8 mouse cellular contexts compared by ENCODE assay signal in the genomic region with DNA sequence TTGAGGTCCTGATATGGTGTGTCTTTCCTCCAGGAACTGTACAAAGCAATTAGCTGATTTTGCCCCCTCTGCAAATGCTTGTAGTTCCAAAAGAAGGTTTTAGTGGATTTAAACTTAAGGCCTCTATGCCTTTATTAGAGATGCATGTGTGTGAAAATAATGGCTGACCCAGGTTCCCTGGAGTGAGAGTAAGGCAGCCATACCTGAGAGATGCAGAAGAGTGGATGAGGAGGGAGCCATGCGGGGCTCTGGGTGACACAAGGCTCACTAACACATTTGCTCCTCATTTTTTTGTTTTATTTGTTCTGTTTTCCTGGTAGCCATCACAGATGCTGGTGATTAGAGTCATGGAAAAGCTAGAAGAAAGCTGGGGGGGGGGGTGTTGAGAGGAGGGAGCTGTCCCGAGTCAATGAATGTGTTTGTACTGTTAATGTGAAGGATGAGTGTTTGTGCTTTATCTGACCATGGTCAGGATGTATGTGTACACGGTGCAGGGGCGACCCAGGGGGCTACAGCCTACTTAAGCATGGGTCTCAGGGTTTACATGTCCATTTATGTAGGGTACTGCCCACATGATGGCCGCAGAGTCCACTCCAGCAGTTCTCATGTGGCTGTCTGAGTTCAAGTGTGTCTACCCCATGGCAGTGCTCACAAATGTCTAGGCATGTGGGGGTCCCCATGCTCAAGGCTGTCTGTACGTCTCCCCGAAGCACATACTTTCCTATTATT. TPM values are rescaled to one million over a fixed set of nuclear protein-coding genes. Genes with fewer than 3 reads are reported as not detected.
A peak's percentile ranks its signal among the peaks of the same experiment; 100 is the strongest.
DNase-seq lines count a peak whose midpoint lies in the region; ATAC-seq and TF ChIP-seq lines count a peak whose summit lies in the region.

No protein-coding gene starts in this region.

- H3K36me3 ChIP-seq in forebrain, embryonic 14.5 days (ENCODE audit: control insufficient read depth, insufficient read depth, low read length) = peaks cover 13% of the 10 kb centered on the region
- peaks cover 13% of the 10 kb centered on the region for H3K36me3 ChIP-seq in limb, embryonic 12.5 days
- peaks cover 10% of the 10 kb centered on the region for H3K36me3 ChIP-seq in neural tube, embryonic 15.5 days

- no peak for TF ChIP-seq CTCF in left cerebral cortex, adult 2 months (IDR thresholded peaks at IDR 0.05)

- WGBS in forebrain, embryonic 14.5 days = 30% methylated on average over 7 of the region's 7 CpGs
- WGBS in limb, embryonic 12.5 days = 25% methylated on average over 7 of the region's 7 CpGs
- 35% methylated on average over 7 of the region's 7 CpGs for WGBS in neural tube, embryonic 15.5 days

- H3K9ac ChIP-seq in forebrain, embryonic 14.5 days (ENCODE audit: low read length) = peak overlapping the region; percentile 63
- H3K9ac ChIP-seq in limb, embryonic 12.5 days (replicated peaks) = no peak overlapping the region; the same call in 1 of the 2 replicates
- H3K9ac ChIP-seq in neural tube, embryonic 15.5 days (replicated peaks) = peak overlapping the region; percentile 54

- H3K4me1 ChIP-seq in forebrain, embryonic 14.5 days (ENCODE audit: control insufficient read depth, insufficient read depth, low read length) = peaks cover 57% of the 10 kb centered on the region
- peaks cover 73% of the 10 kb centered on the region for H3K4me1 ChIP-seq in limb, embryonic 12.5 days (replicated peaks)
- H3K4me1 ChIP-seq in neural tube, embryonic 15.5 days = peaks cover 77% of the 10 kb centered on the region

- no peaks in the 10 kb centered on the region for H3K9me3 ChIP-seq in forebrain, embryonic 14.5 days (replicated peaks; ENCODE audit: control insufficient read depth, low read length)
- no peaks in the 10 kb centered on the region for H3K9me3 ChIP-seq in limb, embryonic 12.5 days
- H3K9me3 ChIP-seq in neural tube, embryonic 15.5 days (replicated peaks) = no peaks in the 10 kb centered on the region

- no peak for ATAC-seq in forebrain, embryonic 14.5 days
- ATAC-seq in limb, embryonic 12.5 days (ENCODE audit: insufficient number of reproducible peaks, insufficient read depth, low FRiP score, low TSS enrichment, low read depth) = no peak
- no peak for ATAC-seq in neural tube, embryonic 15.5 days (ENCODE audit: low FRiP score)
- ATAC-seq in erythroblast, adult 5-6 weeks (replicated peaks; ENCODE audit: low FRiP score, poor library complexity, severe bottlenecking) = no peak
- no peak for ATAC-seq in erythroid progenitor cell, adult 5-6 weeks (replicated peaks; ENCODE audit: low FRiP score, poor library complexity, severe bottlenecking)

- intact Hi-C loops in left cerebral cortex, adult 2 months (cut with DNase I) = no loop called here
- intact Hi-C loops in left cerebral cortex, postnatal 14 days (cut with DNase I) = no loop called here

- H3K4me2 ChIP-seq in forebrain, embryonic 14.5 days (ENCODE audit: low read length) = peak overlapping the region; percentile 91
- peak overlapping the region; percentile 92 for H3K4me2 ChIP-seq in limb, embryonic 12.5 days
- H3K4me2 ChIP-seq in neural tube, embryonic 15.5 days = peak overlapping the region; percentile 78

- H3K27me3 ChIP-seq in forebrain, embryonic 14.5 days (replicated peaks; ENCODE audit: control insufficient read depth, insufficient read depth, low read length) = no peaks in the 10 kb centered on the region
- H3K27me3 ChIP-seq in limb, embryonic 12.5 days = no peaks in the 10 kb centered on the region; the same call in 1 of the 2 replicates
- no peaks in the 10 kb centered on the region for H3K27me3 ChIP-seq in neural tube, embryonic 15.5 days (replicated peaks)

- peak overlapping the region; percentile 57 for H3K4me3 ChIP-seq in left cerebral cortex, adult 2 months
- peak overlapping the region; percentile 32 for H3K4me3 ChIP-seq in forebrain, embryonic 14.5 days (ENCODE audit: low read depth, low read length)
- H3K4me3 ChIP-seq in limb, embryonic 12.5 days (replicated peaks) = peak overlapping the region; percentile 46
- peak overlapping the region; percentile 68 for H3K4me3 ChIP-seq in neural tube, embryonic 15.5 days (replicated peaks)

- peak overlapping the region; percentile 72 for H3K27ac ChIP-seq in left cerebral cortex, adult 2 months
- peak overlapping the region; percentile 71; the same call in 1 of the 2 replicates for H3K27ac ChIP-seq in forebrain, embryonic 14.5 days (ENCODE audit: low read depth, low read length)
- H3K27ac ChIP-seq in limb, embryonic 12.5 days = peak overlapping the region; percentile 81
- H3K27ac ChIP-seq in neural tube, embryonic 15.5 days (replicated peaks) = peak overlapping the region; percentile 72

- DNase-seq in left cerebral cortex, adult 2 months (ENCODE audit: extremely low spot score in 1 of 2, low spot score in 2 of 2) = no peak
- no peak for DNase-seq in left cerebral cortex, postnatal 14 days (ENCODE audit: low spot score in 2 of 2)
- DNase-seq in forebrain, embryonic 14.5 days (ENCODE audit: low spot score) = no peak
- no peak for DNase-seq in thymus, postnatal 0 days (ENCODE audit: low spot score)

RNA-seq across cellular contexts. Expression of gene Syngap1, which starts 9.7 kb away (rescaled TPM):
- total RNA-seq in left cerebral cortex, adult 2 months (2021) = 100 to 1,000 TPM; 452 to 471 TPM
- 100 to 1,000 TPM; 594 to 653 TPM for total RNA-seq in left cerebral cortex, postnatal 14 days (2021)
- 4.2 and 4.9 TPM in 2 replicates for polyA plus RNA-seq in forebrain, embryonic 14.5 days (2014; fragmentation: Nextera tagmentation; extraction: Ambion mirVana)
- 3.4 and 4.0 TPM in 2 replicates for polyA plus RNA-seq in limb, embryonic 12.5 days (2016; fragmentation: Nextera tagmentation; extraction: Ambion mirVana)
- polyA plus RNA-seq in neural tube, embryonic 15.5 days (2015; fragmentation: Nextera tagmentation; extraction: Ambion mirVana) = 3.7 and 3.8 TPM in 2 replicates
- 0.42 and 2.5 TPM in 2 replicates for total RNA-seq in erythroblast, adult 5-6 weeks (2015; ENCODE audit: low replicate concordance)
- 0.60 and 5.3 TPM in 2 replicates for total RNA-seq in erythroblast, adult 5-6 weeks (2017; ENCODE audit: low replicate concordance)
- 3.8 and 4.3 TPM in 2 replicates for total RNA-seq in erythroid progenitor cell, adult 5-6 weeks (2015; ENCODE audit: low replicate concordance)
- 11.7 and 14.4 TPM in 2 replicates for total RNA-seq in erythroid progenitor cell, adult 5-6 weeks (2017; ENCODE audit: low replicate concordance)
- 0.21 TPM in 2 replicates for polyA plus RNA-seq in thymus, postnatal 0 days (2015; fragmentation: Nextera tagmentation; extraction: Ambion mirVana)

RNA-seq across cellular contexts. Expression of gene Cuta, which starts 11.4 kb away (rescaled TPM):
- total RNA-seq in left cerebral cortex, adult 2 months (2021) = 100 to 1,000 TPM; 103 to 110 TPM
- 100 to 1,000 TPM; 127 to 133 TPM for total RNA-seq in left cerebral cortex, postnatal 14 days (2021)
- polyA plus RNA-seq in forebrain, embryonic 14.5 days (2014; fragmentation: Nextera tagmentation; extraction: Ambion mirVana) = 137 and 150 TPM in 2 replicates
- polyA plus RNA-seq in limb, embryonic 12.5 days (2016; fragmentation: Nextera tagmentation; extraction: Ambion mirVana) = 173 and 188 TPM in 2 replicates
- 141 and 152 TPM in 2 replicates for polyA plus RNA-seq in neural tube, embryonic 15.5 days (2015; fragmentation: Nextera tagmentation; extraction: Ambion mirVana)
- total RNA-seq in erythroblast, adult 5-6 weeks (2015; ENCODE audit: low replicate concordance) = 33.6 and 59.6 TPM in 2 replicates
- 10.2 and 14.4 TPM in 2 replicates for total RNA-seq in erythroblast, adult 5-6 weeks (2017; ENCODE audit: low replicate concordance)
- 54.9 and 88.3 TPM in 2 replicates for total RNA-seq in erythroid progenitor cell, adult 5-6 weeks (2015; ENCODE audit: low replicate concordance)
- total RNA-seq in erythroid progenitor cell, adult 5-6 weeks (2017; ENCODE audit: low replicate concordance) = 8.2 and 9.3 TPM in 2 replicates
- polyA plus RNA-seq in thymus, postnatal 0 days (2015; fragmentation: Nextera tagmentation; extraction: Ambion mirVana) = 237 and 241 TPM in 2 replicates

RNA-seq across cellular contexts. Expression of gene Phf1, which starts 17.9 kb away (rescaled TPM):
- total RNA-seq in left cerebral cortex, adult 2 months (2021) = 10 to 100 TPM; 33.8 to 39.5 TPM
- 10 to 100 TPM; 16.8 to 20.2 TPM for total RNA-seq in left cerebral cortex, postnatal 14 days (2021)
- polyA plus RNA-seq in forebrain, embryonic 14.5 days (2014; fragmentation: Nextera tagmentation; extraction: Ambion mirVana) = 10.0 and 12.1 TPM in 2 replicates
- polyA plus RNA-seq in limb, embryonic 12.5 days (2016; fragmentation: Nextera tagmentation; extraction: Ambion mirVana) = 10.7 and 12.5 TPM in 2 replicates
- 27.5 and 30.5 TPM in 2 replicates for polyA plus RNA-seq in neural tube, embryonic 15.5 days (2015; fragmentation: Nextera tagmentation; extraction: Ambion mirVana)
- 4.0 TPM in 2 replicates for total RNA-seq in erythroblast, adult 5-6 weeks (2015; ENCODE audit: low replicate concordance)
- total RNA-seq in erythroblast, adult 5-6 weeks (2017; ENCODE audit: low replicate concordance) = 2.5 and 4.1 TPM in 2 replicates
- 23.1 and 29.6 TPM in 2 replicates for total RNA-seq in erythroid progenitor cell, adult 5-6 weeks (2015; ENCODE audit: low replicate concordance)
- total RNA-seq in erythroid progenitor cell, adult 5-6 weeks (2017; ENCODE audit: low replicate concordance) = 19.4 and 34.5 TPM in 2 replicates
- 8.5 and 9.3 TPM in 2 replicates for polyA plus RNA-seq in thymus, postnatal 0 days (2015; fragmentation: Nextera tagmentation; extraction: Ambion mirVana)

RNA-seq across cellular contexts. Expression of gene Zbtb9, which starts 22.2 kb away (rescaled TPM):
- 10 to 100 TPM; 16.3 to 18.3 TPM for total RNA-seq in left cerebral cortex, adult 2 months (2021)
- 10 to 100 TPM; 16.1 to 16.3 TPM for total RNA-seq in left cerebral cortex, postnatal 14 days (2021)
- 9.1 and 10.0 TPM in 2 replicates for polyA plus RNA-seq in forebrain, embryonic 14.5 days (2014; fragmentation: Nextera tagmentation; extraction: Ambion mirVana)
- polyA plus RNA-seq in limb, embryonic 12.5 days (2016; fragmentation: Nextera tagmentation; extraction: Ambion mirVana) = 15.8 and 17.8 TPM in 2 replicates
- polyA plus RNA-seq in neural tube, embryonic 15.5 days (2015; fragmentation: Nextera tagmentation; extraction: Ambion mirVana) = 15.9 and 16.0 TPM in 2 replicates
- 1.3 TPM in 1 of 2 replicates, not detected in the other for total RNA-seq in erythroblast, adult 5-6 weeks (2015; ENCODE audit: low replicate concordance)
- 5.3 and 6.0 TPM in 2 replicates for total RNA-seq in erythroblast, adult 5-6 weeks (2017; ENCODE audit: low replicate concordance)
- total RNA-seq in erythroid progenitor cell, adult 5-6 weeks (2015; ENCODE audit: low replicate concordance) = 1.4 TPM in 1 of 2 replicates, not detected in the other
- total RNA-seq in erythroid progenitor cell, adult 5-6 weeks (2017; ENCODE audit: low replicate concordance) = 7.1 and 8.1 TPM in 2 replicates
- polyA plus RNA-seq in thymus, postnatal 0 days (2015; fragmentation: Nextera tagmentation; extraction: Ambion mirVana) = 21.1 and 24.0 TPM in 2 replicates

RNA-seq across cellular contexts. Expression of gene Kifc5b, which starts 33.8 kb away (rescaled TPM):
- 1 to 10 TPM; 3.3 to 4.6 TPM for total RNA-seq in left cerebral cortex, adult 2 months (2021)
- 1 to 10 TPM; 2.9 to 3.3 TPM for total RNA-seq in left cerebral cortex, postnatal 14 days (2021)
- polyA plus RNA-seq in forebrain, embryonic 14.5 days (2014; fragmentation: Nextera tagmentation; extraction: Ambion mirVana) = 2.4 and 3.0 TPM in 2 replicates
- 9.5 and 10.5 TPM in 2 replicates for polyA plus RNA-seq in limb, embryonic 12.5 days (2016; fragmentation: Nextera tagmentation; extraction: Ambion mirVana)
- polyA plus RNA-seq in neural tube, embryonic 15.5 days (2015; fragmentation: Nextera tagmentation; extraction: Ambion mirVana) = 2.3 and 3.5 TPM in 2 replicates
- 3.3 and 5.6 TPM in 2 replicates for total RNA-seq in erythroblast, adult 5-6 weeks (2015; ENCODE audit: low replicate concordance)
- 18.9 and 30.1 TPM in 2 replicates for total RNA-seq in erythroblast, adult 5-6 weeks (2017; ENCODE audit: low replicate concordance)
- 34.8 and 41.4 TPM in 2 replicates for total RNA-seq in erythroid progenitor cell, adult 5-6 weeks (2015; ENCODE audit: low replicate concordance)
- total RNA-seq in erythroid progenitor cell, adult 5-6 weeks (2017; ENCODE audit: low replicate concordance) = 197 and 257 TPM in 2 replicates
- 4.2 and 5.8 TPM in 2 replicates for polyA plus RNA-seq in thymus, postnatal 0 days (2015; fragmentation: Nextera tagmentation; extraction: Ambion mirVana)

Comparison
In these comparisons a context has a peak if more than half of its experiments do, and no peak if none do; other contexts are left out.
1. RNA of gene Syngap1, which starts 9.7 kb away (total RNA-seq): 594 to 653 TPM in left cerebral cortex, postnatal 14 days and 452 to 471 TPM in left cerebral cortex, adult 2 months; 3.8 to 14.4 TPM in erythroid progenitor cell, adult 5-6 weeks and 0.42 to 5.3 TPM in erythroblast, adult 5-6 weeks; every median in the first group is over 10 times any median in the second.
2. Peak in every context shown above with its lines, with median percentiles within 50 percentile points of each other: H3K27ac ChIP-seq, H3K4me3 ChIP-seq and H3K4me2 ChIP-seq.